Mouse (Mus musculus) effector memory CD4-positive, alpha-beta T cell, adult 7 months (primary cell): ENCODE measurements around the gene Cd244a. TPM values are rescaled to one million over a fixed set of nuclear protein-coding genes. Genes with fewer than 3 reads are reported as not detected.

Experiments used
- polyA plus RNA-seq: library from polyadenylated mRNA; unstranded; fragments of 100-300 nt; shearing (Covaris generic); gene quantifications from one replicate; pipeline ENCODE4 v1.2.1, GENCODE M21; 2017

The Cd244a gene
- 0.65 TPM for polyA plus RNA-seq

DNA sequence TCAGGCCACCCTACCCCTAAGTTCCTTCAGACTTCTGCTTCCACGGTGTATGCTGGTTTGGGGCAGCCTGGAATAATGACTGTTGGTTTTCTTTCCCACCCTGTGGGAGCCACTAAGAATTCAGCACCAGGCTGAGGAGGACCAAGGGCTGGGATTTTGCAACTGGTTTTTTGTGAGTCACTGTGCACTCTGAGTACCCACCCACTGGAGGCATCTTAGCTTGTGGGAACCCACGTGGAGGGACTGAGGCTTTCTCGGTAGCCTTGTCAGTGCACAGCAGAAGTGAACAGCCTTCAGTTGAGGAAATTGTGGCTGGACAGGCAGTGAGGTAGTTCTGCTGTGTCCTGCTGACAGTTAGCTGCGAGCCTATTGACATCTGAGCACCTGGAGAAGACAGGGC, at the start of gene Cd244a:
TSS of gene Cd244a (plus strand) at position 296 of the 400 bp plus-strand sequence.

DNA sequence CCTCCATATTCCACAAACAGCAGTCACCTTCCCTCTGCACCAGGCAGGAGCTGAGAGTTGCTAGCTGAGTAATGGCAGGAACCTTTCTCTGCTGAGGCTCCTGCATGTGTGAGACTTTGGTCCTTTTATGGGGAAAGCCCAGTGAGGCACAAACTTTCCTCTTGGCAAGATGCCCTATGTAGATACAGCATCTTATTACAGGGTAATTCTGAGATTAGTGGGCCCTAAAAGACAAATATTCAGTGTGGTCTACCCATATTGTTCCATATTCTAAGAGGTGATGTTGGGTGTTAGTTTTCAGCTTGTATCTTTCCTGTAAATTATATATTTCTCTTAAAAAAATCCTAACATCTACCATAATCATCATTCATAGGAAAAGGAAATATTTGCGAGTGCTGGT, 23.8 kb upstream of the Cd244a start, which contains the start of gene Itln1:
TSS of gene Itln1 (minus strand) at position 101 of the 400 bp plus-strand sequence.

DNA sequence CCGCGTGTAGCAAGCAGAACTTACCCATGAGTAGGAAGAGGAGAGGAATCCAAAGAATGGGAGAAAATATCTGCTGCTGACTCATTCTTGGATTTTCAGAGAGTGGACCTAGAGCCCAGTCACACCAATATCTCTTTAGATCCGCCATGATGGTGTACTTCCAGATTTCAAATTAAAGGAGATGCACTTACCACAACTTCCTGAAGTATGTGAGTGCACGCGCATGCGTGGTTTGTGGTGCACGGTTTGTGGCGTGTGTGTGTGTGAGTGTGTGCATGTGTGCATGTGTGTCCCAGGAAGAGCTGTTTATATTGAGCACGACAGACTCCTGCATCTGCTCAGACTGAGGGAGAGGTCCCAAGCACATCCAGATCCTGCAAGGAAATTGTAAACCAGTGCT, 48.2 kb downstream of the Cd244a start, which contains the start of gene Ly9:
TSS of gene Ly9 (minus strand) at position 235 of the 400 bp plus-strand sequence.

DNA sequence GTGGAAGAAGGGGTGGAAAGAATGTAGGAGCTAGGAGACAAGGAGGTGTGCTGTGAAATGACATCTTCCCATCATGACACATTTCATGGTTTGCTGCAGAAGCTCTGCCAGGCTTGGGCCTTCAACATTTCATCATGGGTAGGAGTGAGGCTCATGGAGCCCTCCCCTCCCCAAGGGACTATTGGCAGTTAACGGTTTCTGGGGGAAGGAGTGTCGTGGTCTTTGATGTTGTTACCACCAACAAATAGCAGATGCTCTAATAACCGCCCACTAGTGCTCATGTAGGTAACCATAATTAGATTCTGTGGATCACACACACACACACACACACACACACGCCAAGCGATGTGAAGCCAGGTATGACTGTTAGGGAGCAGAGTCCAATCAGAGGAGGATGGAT, 93.7 kb downstream of the Cd244a start, which contains the start of gene Slamf7:
TSS of gene Slamf7 (minus strand) at position 302 of the 400 bp plus-strand sequence.

Other genes starting within 250 kb of the Cd244a start
- gene Dedd, start 230.0 kb upstream of the Cd244a start, polyA plus RNA-seq: 28.1 TPM
- 26.6 TPM for gene Nit1, start 213.5 kb upstream of the Cd244a start, polyA plus RNA-seq
- 113 TPM for gene Pfdn2, start 213.5 kb upstream of the Cd244a start, polyA plus RNA-seq
- gene Klhdc9, start 198.4 kb upstream of the Cd244a start, polyA plus RNA-seq: not detected
- 0.24 TPM for gene Nectin4, start 189.1 kb upstream of the Cd244a start, polyA plus RNA-seq
- gene Arhgap30, start 170.2 kb upstream of the Cd244a start, polyA plus RNA-seq: 148 TPM
- gene Usf1, start 147.9 kb upstream of the Cd244a start, polyA plus RNA-seq: 56.8 TPM
- gene Tstd1, start 140.3 kb upstream of the Cd244a start, polyA plus RNA-seq: not detected
- gene F11r, start 121.7 kb upstream of the Cd244a start, polyA plus RNA-seq: 0.56 TPM
- gene Alyref2, start 55.7 kb upstream of the Cd244a start, polyA plus RNA-seq: 5.7 TPM
- gene Itln1, start 23.9 kb upstream of the Cd244a start, polyA plus RNA-seq: not detected
- 118 TPM for gene Ly9, start 48.2 kb downstream of the Cd244a start, polyA plus RNA-seq
- 73.3 TPM for gene Slamf7, start 93.8 kb downstream of the Cd244a start, polyA plus RNA-seq
- gene Cd48, start 122.8 kb downstream of the Cd244a start, polyA plus RNA-seq: 158 TPM
- 84.2 TPM for gene Slamf1, start 207.9 kb downstream of the Cd244a start, polyA plus RNA-seq